Mouse (Mus musculus): Measurements from ENCODE around the gene Cd83.

The Cd83 gene

GRCm38 (mm10) chr13:43806371-43807271, 22.0 kb downstream of the Cd83 start:
- no peak for DNase-seq (ENCODE audit: low spot score)

DNA sequence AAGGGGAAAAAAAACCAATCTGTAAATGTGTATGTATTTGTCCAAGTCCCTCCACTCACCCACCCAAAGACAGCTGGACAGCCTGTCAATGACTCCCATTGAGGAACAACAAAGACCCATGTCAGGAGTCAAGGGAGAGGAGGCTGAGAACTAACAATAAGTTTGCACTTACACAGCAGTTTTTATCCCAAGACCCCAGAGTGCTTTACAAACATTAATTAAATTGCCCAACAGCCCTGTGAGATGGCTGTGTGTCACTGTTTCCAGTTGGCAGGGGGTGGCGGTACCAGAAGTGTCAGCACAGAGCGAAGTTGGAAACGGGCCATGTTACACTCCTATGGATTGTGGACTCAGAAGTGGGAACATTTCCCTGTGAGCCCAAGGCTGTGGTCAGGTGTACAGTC, 22.7 kb downstream of the Cd83 start:
- DNase-seq (ENCODE audit: low spot score): no peak

DNA sequence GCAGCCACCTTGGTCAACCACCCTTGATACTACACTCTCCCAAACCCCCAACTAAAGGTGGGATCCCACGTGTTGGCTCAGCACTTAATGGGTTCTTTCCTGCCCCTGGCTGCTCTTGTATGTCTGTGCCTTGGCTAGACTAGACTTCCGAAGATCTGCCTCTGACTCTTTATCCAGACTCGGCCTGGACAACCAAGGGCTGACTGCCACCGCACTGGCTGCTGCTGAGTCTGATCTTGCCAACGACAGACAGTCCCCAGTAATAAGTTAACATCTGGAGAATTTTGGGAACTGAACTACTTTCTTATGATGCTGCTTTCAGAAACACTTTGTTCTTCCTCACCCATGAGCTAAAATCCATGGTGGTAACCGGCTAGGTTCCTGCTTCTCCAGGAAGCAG, 26.0 kb downstream of the Cd83 start:
- DNase-seq (ENCODE audit: low spot score): no peak

DNA sequence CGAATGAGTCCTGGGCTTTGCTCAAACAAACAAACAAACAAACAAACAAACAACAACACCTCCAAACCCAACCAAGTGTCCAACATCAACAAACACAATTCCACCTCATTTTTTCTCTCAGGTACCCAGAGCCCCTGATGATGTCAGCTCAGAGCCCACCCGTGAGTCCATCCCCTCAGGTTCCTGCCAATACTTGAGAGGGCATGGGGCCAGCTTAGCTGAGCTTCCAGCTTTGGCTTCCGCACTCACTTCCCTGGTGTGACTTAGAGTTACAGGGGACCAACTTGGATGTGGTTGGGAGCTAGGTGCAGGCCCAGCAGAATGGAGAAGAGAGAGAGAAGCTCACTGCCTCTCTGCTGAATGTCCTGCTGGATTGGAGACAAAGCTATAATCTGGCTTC, 27.3 kb downstream of the Cd83 start:
- no peak for DNase-seq (ENCODE audit: low spot score)

DNA sequence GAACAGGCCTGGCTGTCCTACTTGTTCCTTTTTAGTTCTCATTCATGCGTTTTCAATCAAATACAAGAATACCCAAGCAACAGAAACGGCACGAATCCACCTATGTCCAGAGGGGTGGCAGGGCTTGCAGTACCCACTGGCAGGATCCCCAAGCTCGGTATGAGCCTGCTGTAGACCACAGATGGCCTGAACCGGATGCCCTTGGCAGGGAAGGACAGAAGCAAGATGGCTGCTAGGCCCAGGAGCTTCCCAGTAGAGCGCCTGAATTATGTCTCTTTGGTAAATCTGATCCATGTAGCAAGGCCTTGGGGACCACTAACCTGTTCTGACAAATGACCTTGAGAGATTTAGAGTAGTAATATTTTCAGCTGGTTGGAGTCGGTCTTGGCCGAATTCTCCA, 28.9 kb downstream of the Cd83 start:
- no peak for DNase-seq (ENCODE audit: low spot score)

GRCm38 (mm10) chr13:43817461-43817860, 32.9 kb downstream of the Cd83 start:
- no peak for DNase-seq (ENCODE audit: low spot score)

- no peak for DNase-seq (ENCODE audit: low spot score)
Observed at GRCm38 (mm10) chr13:43818307-43819019, 33.9 kb downstream of the Cd83 start.

GRCm38 (mm10) chr13:43819020-43819310, 34.4 kb downstream of the Cd83 start:
- no peak for DNase-seq (ENCODE audit: low spot score)

GRCm38 (mm10) chr13:43820071-43820470, 35.5 kb downstream of the Cd83 start:
- no peak for DNase-seq (ENCODE audit: low spot score)

DNA sequence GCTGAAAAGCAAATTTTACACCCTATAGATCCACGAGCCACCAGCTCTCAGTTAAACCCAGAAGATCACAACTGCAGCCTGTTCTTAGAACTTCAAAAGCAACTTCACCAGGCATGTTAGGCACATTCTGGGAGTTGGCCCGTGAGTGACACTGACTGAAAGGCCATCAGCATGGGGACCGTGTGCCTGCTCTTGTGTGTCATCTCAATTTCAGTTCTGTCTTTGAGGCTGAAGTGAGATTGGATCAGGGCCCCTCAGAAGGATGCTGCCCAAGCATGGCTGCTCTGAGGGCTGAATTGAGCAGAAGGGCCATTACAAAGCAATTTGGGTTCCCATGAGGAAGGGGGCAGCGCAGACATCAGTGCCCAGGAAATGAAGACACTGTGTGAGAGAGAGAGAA, 37.7 kb downstream of the Cd83 start:
- DNase-seq (ENCODE audit: low spot score): no peak

- DNase-seq (ENCODE audit: low spot score): no peak
Observed at GRCm38 (mm10) chr13:43828648-43829047, 44.1 kb downstream of the Cd83 start.

DNA sequence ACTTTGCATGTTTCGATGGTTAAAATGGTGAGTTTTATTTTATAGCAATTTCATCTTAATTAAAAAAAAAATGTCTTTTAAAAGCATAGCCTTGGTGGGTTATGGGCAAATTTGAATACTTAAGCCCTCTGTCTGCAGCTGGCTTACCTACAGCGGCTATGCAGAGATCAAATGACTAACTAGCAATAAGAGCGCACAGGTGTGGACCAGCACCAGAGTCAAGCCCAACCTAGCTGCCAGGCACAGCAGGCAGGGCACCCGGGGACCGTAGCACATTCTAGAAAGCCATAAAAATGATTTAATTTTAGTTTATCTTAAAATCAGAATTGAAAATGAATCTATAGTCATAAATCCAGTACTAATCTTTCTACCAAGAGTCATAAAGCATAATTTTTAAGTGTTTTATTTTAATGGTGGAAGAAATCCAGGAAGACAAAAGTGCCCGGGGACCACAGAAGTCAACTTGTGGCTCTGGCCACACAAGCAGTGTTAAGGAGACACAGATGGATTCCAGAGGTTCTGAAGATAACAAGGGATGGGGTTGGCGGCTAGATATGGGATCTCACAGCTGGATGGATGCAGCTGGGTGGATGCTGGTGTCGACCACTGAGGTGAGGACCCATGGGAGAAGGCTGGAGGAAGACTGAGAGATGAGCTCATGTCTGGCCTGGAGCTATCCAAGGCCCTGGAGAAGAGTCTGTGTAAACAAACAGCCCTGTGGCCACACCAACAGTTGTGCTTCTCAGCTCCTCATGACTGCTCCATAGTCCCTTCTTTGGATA, 46.5 kb downstream of the Cd83 start:
- no peak for DNase-seq (ENCODE audit: low spot score)

- no peak for DNase-seq (ENCODE audit: low spot score)
Observed at GRCm38 (mm10) chr13:43832731-43833130, 48.2 kb downstream of the Cd83 start.

DNA sequence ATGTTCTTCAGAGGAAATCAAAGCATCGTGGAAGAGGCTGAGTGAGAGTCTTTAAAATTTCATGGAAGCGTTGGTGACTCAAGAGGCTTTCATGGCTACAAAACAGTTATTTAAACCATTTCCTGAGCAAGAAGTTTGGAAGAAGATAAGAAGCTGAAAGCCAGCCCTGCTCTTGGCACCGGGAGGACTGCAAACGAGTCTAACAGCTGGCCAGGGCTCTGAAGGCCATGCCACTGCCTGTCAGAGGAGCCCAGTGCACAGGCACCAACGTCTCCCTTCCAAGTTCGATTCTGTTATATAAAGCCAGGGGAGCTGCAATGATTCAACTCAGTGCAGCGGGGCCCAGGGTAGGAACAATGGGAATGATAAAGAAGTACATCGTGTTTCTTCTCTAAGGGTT, 51.8 kb downstream of the Cd83 start:
- DNase-seq (ENCODE audit: low spot score): no peak

DNA sequence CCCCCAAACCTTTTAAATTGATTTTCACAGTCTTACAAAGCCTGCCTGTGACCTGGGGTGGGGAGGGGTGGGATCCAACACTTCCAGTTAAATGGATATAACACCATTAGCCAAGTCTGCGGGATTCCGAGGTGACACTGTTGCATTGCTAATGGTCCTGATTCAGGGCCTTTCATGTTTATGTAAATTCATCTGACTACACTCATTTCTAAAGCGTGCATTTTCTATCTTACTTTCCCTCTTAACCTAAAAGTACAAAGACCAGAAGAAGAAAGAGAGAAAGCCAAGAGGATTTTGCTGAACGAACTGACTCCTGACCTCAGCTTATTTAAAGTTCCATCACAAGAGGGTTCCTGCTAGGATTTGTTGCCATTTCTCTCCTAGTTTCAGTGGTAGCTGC, 53.2 kb downstream of the Cd83 start:
- no peak for DNase-seq (ENCODE audit: low spot score)

DNA sequence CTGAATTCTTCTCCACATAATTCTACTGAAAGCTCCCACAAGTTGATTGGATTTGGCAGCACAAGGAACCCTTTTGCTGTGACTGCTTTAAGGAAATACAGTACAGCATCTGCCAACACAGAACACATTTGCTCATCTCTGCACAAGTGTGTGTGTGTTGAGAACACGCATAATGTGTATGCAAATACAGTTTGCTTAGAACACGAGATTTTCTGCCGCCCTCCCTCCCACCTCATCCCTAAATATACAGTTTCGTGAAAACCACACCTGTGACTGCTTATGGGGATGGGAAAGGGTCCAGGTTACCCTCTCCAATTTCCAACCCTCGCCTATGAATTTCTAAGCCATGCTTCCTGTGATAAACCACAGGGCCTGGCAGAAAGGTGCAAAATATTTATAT, 60.6 kb downstream of the Cd83 start:
- no peak for DNase-seq (ENCODE audit: low spot score)

- no peak for DNase-seq (ENCODE audit: low spot score)
Observed at GRCm38 (mm10) chr13:43847186-43847585, 62.6 kb downstream of the Cd83 start.

DNA sequence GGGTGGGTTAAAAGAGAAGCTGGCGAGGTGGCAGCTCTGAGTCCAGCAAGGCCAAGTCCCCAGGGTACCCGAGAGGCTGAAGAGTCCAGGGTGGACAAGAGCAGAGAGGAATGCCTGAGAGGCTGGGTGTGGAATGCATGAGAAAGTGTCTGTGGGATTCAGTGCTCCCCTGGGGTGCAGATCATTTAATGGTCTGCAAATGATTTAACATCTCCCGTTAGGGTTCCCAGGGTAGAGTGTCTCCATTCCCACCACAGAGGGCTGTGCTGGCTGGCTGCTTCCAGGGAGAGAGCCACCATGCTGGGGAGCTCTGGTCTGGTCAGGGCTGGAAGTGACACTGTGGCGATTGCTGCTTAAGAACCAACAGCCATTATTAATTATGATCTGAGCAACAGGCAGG, 65.2 kb downstream of the Cd83 start:
- DNase-seq (ENCODE audit: low spot score): no peak

DNA sequence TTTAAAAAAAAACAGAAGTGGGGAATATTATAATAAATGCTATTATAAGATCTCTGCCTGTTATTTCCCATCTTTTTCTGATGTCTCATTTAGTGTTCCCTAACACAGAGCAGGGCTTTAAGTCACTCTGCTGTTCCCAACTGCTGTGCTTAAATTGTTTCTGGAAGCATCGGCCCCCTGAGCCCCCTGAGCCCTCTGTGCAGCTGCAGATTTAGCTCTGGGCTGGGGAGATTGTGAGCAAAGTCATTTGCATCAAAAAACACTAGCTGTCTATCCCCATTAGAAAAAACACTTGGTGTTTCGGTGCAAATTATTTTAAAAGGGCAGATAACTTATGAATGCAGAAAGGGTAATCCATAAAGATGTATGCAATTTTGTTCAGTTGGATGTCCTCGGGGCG, 66.5 kb downstream of the Cd83 start:
- no peak for DNase-seq (ENCODE audit: low spot score)

Data from urinary bladder, postnatal 10 days (tissue).